In the genomic region with DNA sequence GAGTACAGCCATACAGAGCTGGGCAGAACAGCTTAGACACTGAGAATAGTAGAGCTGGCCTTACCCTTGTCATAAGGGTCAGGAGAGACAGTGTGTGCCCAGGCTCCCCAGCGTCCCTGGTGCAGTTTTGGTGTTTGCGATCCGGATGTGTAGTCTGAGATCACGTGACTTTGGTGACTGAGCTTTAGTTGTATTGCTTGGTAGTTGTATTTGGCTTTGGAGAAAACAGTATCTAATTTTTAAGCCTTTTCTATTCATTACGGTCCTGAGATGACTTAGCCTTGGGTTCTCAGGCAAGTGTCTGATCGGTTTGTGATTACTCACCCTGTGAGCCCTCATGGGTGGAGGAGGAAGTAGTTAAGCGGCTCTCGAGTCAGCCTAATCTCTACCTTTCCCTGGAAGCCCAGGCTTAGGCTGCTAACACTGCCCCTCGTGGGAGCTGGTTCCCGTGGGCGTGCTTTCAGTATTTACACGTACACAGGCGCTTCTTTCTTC, we compare ENCODE assay signal across 8 mouse cellular contexts. TPM values are rescaled to one million over a fixed set of nuclear protein-coding genes. Genes with fewer than 3 reads are reported as not detected.
DNase-seq lines count a peak whose midpoint lies in the region; ATAC-seq and TF ChIP-seq lines count a peak whose summit lies in the region.
"Had no signal": no experiment of that assay in that cellular context is flagged by ENCODE, and none has a peak within 500 bp of the region (broad histone marks: within the 10 kb centered on the region; RNA-seq: fewer than 3 reads in every experiment).

No protein-coding gene starts in this region.

- no peak for TF ChIP-seq EP300 in liver, postnatal 0 days (IDR thresholded peaks at IDR 0.05; ENCODE audit: low read depth)
- TF ChIP-seq EP300 in stomach, postnatal 0 days (optimal IDR thresholded peaks at IDR 0.05), result no peak

- no peaks in the 10 kb centered on the region for H3K36me3 ChIP-seq in spleen, adult 2 months (ENCODE audit: control insufficient read depth, insufficient read depth, low read length)
- no peaks in the 10 kb centered on the region for H3K36me3 ChIP-seq in liver, postnatal 0 days (replicated peaks; ENCODE audit: insufficient read depth, low read length)
- no peaks in the 10 kb centered on the region for H3K36me3 ChIP-seq in stomach, postnatal 0 days (ENCODE audit: control insufficient read depth, insufficient read depth, low read length)
- no peaks in the 10 kb centered on the region for H3K36me3 ChIP-seq in hindbrain, embryonic 11.5 days (ENCODE audit: control insufficient read depth, insufficient read depth, low read length)

- H3K27me3 ChIP-seq in spleen, adult 2 months (ENCODE audit: control insufficient read depth, insufficient read depth, low read length), result no peaks in the 10 kb centered on the region
- no peaks in the 10 kb centered on the region for H3K27me3 ChIP-seq in liver, postnatal 0 days (ENCODE audit: insufficient read depth, low read length)
- no peaks in the 10 kb centered on the region for H3K27me3 ChIP-seq in stomach, postnatal 0 days (ENCODE audit: control insufficient read depth, insufficient read depth, low read length)
- H3K27me3 ChIP-seq in hindbrain, embryonic 11.5 days (ENCODE audit: control insufficient read depth, insufficient read depth, low read length), result no peaks in the 10 kb centered on the region

- no peak for TF ChIP-seq CTCF in spleen, adult 2 months (IDR thresholded peaks at IDR 0.05; ENCODE audit: extremely low read depth, insufficient read depth, insufficient read length, insufficient replicate concordance)
- no peak for TF ChIP-seq CTCF in liver, postnatal 0 days (IDR thresholded peaks at IDR 0.05; ENCODE audit: low read depth)
- 0 out of 2 replicates have a peak, but pooled peaks have one; percentile 16 for TF ChIP-seq CTCF in stomach, postnatal 0 days (IDR thresholded peaks at IDR 0.05; ENCODE audit: low read depth)

- 0 out of 2 replicates have a peak overlapping the region, but pooled peaks have one; percentile 21 for H3K9ac ChIP-seq in liver, postnatal 0 days (replicated peaks)
- no peak overlapping the region for H3K9ac ChIP-seq in stomach, postnatal 0 days (ENCODE audit: low read length)
- H3K9ac ChIP-seq in hindbrain, embryonic 11.5 days (ENCODE audit: low read depth, low read length), result no peak overlapping the region
- H3K9ac ChIP-seq: lung, embryonic 14.5 days had no signal

- H3K27ac ChIP-seq in spleen, adult 2 months (ENCODE audit: insufficient read depth, low read length), result peak overlapping the region; percentile 14; the same call in 1 of the 2 replicates
- peak overlapping the region; percentile 44; the same call in 1 of the 2 replicates for H3K27ac ChIP-seq in liver, postnatal 0 days (ENCODE audit: low read depth)
- H3K27ac ChIP-seq in stomach, postnatal 0 days (replicated peaks), result no peak overlapping the region
- no peak overlapping the region for H3K27ac ChIP-seq in hindbrain, embryonic 11.5 days (ENCODE audit: low read depth, low read length)

- peak overlapping the region; percentile 7; the same call in 1 of the 2 replicates for H3K4me3 ChIP-seq in spleen, adult 2 months (ENCODE audit: extremely low read depth, insufficient read depth, insufficient read length)
- peak overlapping the region; percentile 10; the same call in 1 of the 2 replicates for H3K4me3 ChIP-seq in liver, postnatal 0 days (ENCODE audit: low read depth, low read length)
- H3K4me3 ChIP-seq in stomach, postnatal 0 days (ENCODE audit: low read depth, low read length), result no peak overlapping the region
- H3K4me3 ChIP-seq in hindbrain, embryonic 11.5 days (ENCODE audit: low read depth, low read length), result no peak overlapping the region

- no peak for DNase-seq in spleen, adult 2 months (ENCODE audit: low read depth in 1 of 2, low spot score in 2 of 2)
- DNase-seq in spleen, postnatal 14 days (ENCODE audit: low spot score in 2 of 2), result no peak
- DNase-seq in liver, postnatal 0 days, result no peak
- DNase-seq in stomach, postnatal 0 days (ENCODE audit: low spot score), result peak; percentile 60
- DNase-seq in hindbrain, embryonic 11.5 days (ENCODE audit: low spot score), result no peak
- DNase-seq in testis, postnatal 14 days (ENCODE audit: low spot score), result no peak
- DNase-seq: lung, embryonic 14.5 days had no signal

- peak overlapping the region; percentile 61 for H3K4me2 ChIP-seq in liver, postnatal 0 days (ENCODE audit: low read depth, low read length)
- no peak overlapping the region for H3K4me2 ChIP-seq in stomach, postnatal 0 days (replicated peaks; ENCODE audit: low read depth)
- H3K4me2 ChIP-seq in hindbrain, embryonic 11.5 days (replicated peaks; ENCODE audit: low read depth, low read length), result no peak overlapping the region
- H3K4me2 ChIP-seq: lung, embryonic 14.5 days had no signal

- no peaks in the 10 kb centered on the region for H3K9me3 ChIP-seq in liver, postnatal 0 days (ENCODE audit: low read length)
- no peaks in the 10 kb centered on the region for H3K9me3 ChIP-seq in stomach, postnatal 0 days (ENCODE audit: control insufficient read depth, low read length)
- H3K9me3 ChIP-seq in hindbrain, embryonic 11.5 days (ENCODE audit: control insufficient read depth, low read length), result no peaks in the 10 kb centered on the region

- 18% methylated on average over 13 of the region's 13 CpGs for WGBS in spleen, adult 2 months
- WGBS in liver, postnatal 0 days (ENCODE audit: insufficient replicate concordance), result 29% methylated on average over 13 of the region's 13 CpGs
- 52% methylated on average over 13 of the region's 13 CpGs for WGBS in stomach, postnatal 0 days
- WGBS in hindbrain, embryonic 11.5 days, result 77% methylated on average over 13 of the region's 13 CpGs

- H3K4me1 ChIP-seq in spleen, adult 2 months (ENCODE audit: control insufficient read depth, insufficient read depth, insufficient read length), result no peaks in the 10 kb centered on the region; the same call in 1 of the 2 replicates
- H3K4me1 ChIP-seq in liver, postnatal 0 days (ENCODE audit: insufficient read depth), result peaks cover 7% of the 10 kb centered on the region
- no peaks in the 10 kb centered on the region for H3K4me1 ChIP-seq in stomach, postnatal 0 days (replicated peaks; ENCODE audit: control insufficient read depth, insufficient read depth)
- H3K4me1 ChIP-seq in hindbrain, embryonic 11.5 days (replicated peaks; ENCODE audit: control insufficient read depth, insufficient read depth, low read length), result no peaks in the 10 kb centered on the region

- TF ChIP-seq POLR2A in spleen, adult 2 months (IDR thresholded peaks at IDR 0.05; ENCODE audit: low read depth, low read length), result no peak

- ATAC-seq in erythroblast, adult 5-6 weeks (replicated peaks; ENCODE audit: low FRiP score, poor library complexity, severe bottlenecking), result peak; percentile 74
- ATAC-seq in liver, postnatal 0 days, result peak; percentile 56
- peak; percentile 92 for ATAC-seq in stomach, postnatal 0 days (ENCODE audit: low FRiP score, low TSS enrichment)
- ATAC-seq in hindbrain, embryonic 11.5 days (ENCODE audit: low FRiP score), result no peak

RNA-seq across cellular contexts. Expression of gene Atg4c, which starts 6.1 kb away (rescaled TPM):
- polyA plus RNA-seq in spleen, adult 2 months (2012; rRNA removed), result 1.2 and 1.7 TPM in 2 replicates
- total RNA-seq in erythroblast, adult 5-6 weeks (2015; ENCODE audit: low replicate concordance), result 3.1 and 5.8 TPM in 2 replicates
- 2.2 and 3.0 TPM in 2 replicates for total RNA-seq in erythroblast, adult 5-6 weeks (2017; ENCODE audit: low replicate concordance)
- polyA plus RNA-seq in liver, postnatal 0 days (2015; fragmentation: Nextera tagmentation; extraction: Ambion mirVana), result 5.2 and 6.0 TPM in 2 replicates
- 7.3 and 7.5 TPM in 2 replicates for polyA plus RNA-seq in stomach, postnatal 0 days (2015; fragmentation: Nextera tagmentation; extraction: Ambion mirVana)
- 13.7 and 16.8 TPM in 2 replicates for polyA plus RNA-seq in hindbrain, embryonic 11.5 days (2014; fragmentation: Nextera tagmentation; extraction: Ambion mirVana)

Comparison
In these comparisons a context has a peak if more than half of its experiments do, and no peak if none do; other contexts are left out.
1. H3K27ac ChIP-seq: peak in spleen, adult 2 months (single experiment) and liver, postnatal 0 days (single experiment); none in stomach, postnatal 0 days (single experiment) and hindbrain, embryonic 11.5 days (single experiment).
2. H3K4me3 ChIP-seq: peak in spleen, adult 2 months (single experiment) and liver, postnatal 0 days (single experiment); none in stomach, postnatal 0 days (single experiment) and hindbrain, embryonic 11.5 days (single experiment).